Mouse (Mus musculus): ENCODE data around the gene Hs3st3a1.

GRCm38 (mm10) chr11:64505924-64506323, 70.8 kb downstream of the Hs3st3a1 start:
- TF ChIP-seq CTCF (IDR thresholded peaks at IDR 0.05), result no peak
- TF ChIP-seq POLR2A (IDR thresholded peaks at IDR 0.05; ENCODE audit: insufficient read depth, low read depth, low read length), result no peak
- TF ChIP-seq EP300 (IDR thresholded peaks at IDR 0.05; ENCODE audit: insufficient read depth, low read depth, low read length), result no peak
